Mouse (Mus musculus) left cerebral cortex, postnatal 25 days (tissue): Measurements from ENCODE around the gene Olfr698. TPM values are rescaled to one million over a fixed set of nuclear protein-coding genes. Genes with fewer than 3 reads are reported as not detected.
A peak's percentile ranks its signal among the peaks of the same experiment; 100 is the strongest.
"Not testable (repeated sequence)": the region's sequence is repeated elsewhere in the genome, so short reads cannot be mapped to it uniquely, and the experiment has no call there.

Source experiments
- DNase-seq, 2 experiments: peaks; one replicate each; pipeline ENCODE4 v3.0.0; 2022; ENCODE audit warnings: low spot score in 2 of 2, mixed read lengths in 1 of 2
- intact Hi-C: fragments of 180-260 bp; cut with DNase I; formaldehyde crosslinking; loops from one replicate; pipeline ENCODE4 v1.15.1; 2025
- total RNA-seq, 2 experiments: library from RNA; stranded (reverse); gene quantifications; 2 replicates each; pipeline ENCODE4 v1.2.3; 2021

The Olfr698 gene
- total RNA-seq, result not detected

DNA sequence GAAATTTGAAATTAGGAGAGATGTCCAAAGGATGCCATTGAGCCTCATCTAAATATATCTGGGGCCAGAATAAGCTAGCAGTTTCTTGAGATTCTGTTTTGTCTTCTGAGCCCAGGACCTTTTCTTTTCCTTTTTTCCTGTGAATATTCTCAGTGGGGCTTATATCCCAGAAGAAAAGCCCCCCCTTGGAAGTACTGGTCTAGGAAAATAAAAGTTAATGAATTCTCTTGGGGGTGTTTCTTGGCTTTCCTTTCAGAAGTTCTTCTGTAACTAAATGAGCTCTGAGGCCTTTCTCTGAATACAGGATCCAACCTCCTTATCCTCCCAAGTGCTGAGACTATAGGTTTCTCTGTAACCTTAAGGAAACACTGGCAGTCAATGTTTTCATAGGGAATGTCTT is at the start of gene Olfr698:
Gene Olfr698, minus strand, starts transcription at position 101 of the 400 bp plus-strand sequence.
- DNase-seq, result no peak
- intact Hi-C loops, result no loop called here

DNA sequence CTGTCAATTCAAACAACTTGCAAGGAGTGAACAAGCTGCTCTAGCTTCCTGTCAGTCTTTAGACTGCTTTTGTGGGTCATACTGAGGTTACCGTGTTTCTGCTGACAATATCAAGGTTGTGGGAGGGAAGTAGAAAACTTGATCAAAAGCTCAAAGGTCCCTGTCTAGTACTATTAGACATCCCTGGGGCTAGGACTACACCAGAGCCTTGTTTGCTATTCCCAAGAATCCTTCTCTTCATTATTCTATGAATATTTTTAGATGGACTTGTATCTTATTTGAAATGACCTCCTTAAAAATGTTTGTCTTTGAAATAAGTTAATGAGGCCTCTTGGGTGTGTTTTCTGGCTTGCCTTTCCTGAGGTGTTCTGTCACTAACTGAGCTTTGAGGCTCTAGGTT is 37.9 kb upstream of the Olfr698 start, which contains the start of gene Olfr699:
Gene Olfr699, minus strand, starts transcription at position 101 of the 400 bp plus-strand sequence.
- intact Hi-C loops, result no loop called here

DNA sequence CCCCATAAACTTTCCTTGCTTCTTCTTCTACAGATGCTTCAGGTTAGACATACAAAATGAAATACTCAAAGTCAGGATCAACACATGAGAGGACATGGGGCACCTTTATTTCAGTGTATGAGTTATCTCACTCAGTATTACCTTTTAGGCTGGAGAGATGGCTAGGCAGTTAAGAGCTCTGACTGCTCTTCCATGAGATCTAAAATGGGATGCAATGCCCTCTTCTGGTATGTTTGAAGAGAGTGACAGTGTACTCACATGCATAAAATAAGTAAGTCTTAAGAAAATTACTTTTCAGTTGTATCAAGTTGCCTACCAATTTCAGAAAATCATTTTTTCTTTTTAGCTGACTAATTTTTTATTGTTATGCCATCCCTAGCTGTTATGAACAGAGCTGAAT is 33.1 kb upstream of the Olfr698 start:
- intact Hi-C loops, result no loop called here
- DNase-seq, result peak in 1 of 2 experiments; percentile 4

More for the DNA sequence above, 37.9 kb upstream of the Olfr698 start, which contains the start of gene Olfr699:
- DNase-seq, result no peak

DNA sequence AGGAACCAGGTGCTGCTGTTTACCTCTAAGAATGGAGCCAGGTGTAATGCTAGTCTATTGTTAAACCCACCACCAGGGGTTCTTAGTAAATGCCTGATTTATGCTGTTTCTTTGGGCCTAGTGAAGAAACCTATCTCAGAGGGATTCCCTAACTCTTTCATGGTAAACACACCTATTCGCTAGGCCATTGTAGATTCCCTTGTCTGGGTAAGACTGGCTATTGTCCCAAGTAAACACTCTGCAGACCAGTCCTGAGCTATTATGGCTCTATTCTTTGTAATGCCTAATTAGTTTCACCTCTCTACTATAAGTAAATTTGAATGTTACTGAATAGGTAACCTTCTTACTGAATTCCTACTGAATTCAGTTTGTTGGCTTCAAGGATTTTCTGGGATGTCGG is 5.8 kb upstream of the Olfr698 start:
- intact Hi-C loops, DNase-seq: not testable (repeated sequence)

DNA sequence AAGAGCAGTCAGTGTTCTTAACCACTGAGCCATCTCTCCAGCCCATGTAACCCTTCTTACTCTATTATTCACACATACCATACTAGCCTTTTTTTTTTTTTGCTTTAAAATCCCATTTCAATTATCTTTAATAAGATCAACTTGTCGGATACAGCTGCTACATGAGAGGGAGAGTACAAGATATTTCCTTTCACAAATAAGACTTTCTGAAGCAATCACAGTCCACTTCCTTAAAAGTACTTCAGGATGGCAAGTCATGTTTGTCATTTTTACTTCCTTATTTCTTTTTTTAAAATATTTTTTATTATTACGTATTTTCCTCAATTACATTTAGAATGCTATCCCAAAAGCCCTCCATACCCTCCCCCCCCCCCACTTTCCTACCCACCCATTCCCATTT is 3.6 kb upstream of the Olfr698 start:
- intact Hi-C loops, result no loop called here

DNA sequence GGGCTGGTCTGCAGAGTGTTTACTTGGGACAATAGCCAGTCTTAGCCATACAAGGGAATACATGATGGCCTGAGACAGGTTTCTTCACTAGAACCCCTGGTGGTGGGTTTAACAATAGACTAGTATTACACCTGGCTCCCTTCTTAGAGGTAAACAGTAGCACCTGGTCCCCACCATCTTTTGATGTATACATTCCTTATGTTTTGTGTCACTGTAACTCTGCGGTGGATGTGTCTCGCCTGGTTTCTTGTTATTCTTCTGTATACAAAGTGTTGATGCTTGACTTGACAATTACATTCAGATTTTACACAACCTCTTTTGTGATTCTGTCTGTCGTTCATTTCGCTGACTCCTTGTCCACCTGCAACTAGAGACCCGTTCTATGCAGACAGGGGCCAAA is 9.4 kb downstream of the Olfr698 start:
- intact Hi-C loops, result no loop called here
- no peak for DNase-seq

More for the DNA sequence above, 3.6 kb upstream of the Olfr698 start:
- no peak for DNase-seq

DNA sequence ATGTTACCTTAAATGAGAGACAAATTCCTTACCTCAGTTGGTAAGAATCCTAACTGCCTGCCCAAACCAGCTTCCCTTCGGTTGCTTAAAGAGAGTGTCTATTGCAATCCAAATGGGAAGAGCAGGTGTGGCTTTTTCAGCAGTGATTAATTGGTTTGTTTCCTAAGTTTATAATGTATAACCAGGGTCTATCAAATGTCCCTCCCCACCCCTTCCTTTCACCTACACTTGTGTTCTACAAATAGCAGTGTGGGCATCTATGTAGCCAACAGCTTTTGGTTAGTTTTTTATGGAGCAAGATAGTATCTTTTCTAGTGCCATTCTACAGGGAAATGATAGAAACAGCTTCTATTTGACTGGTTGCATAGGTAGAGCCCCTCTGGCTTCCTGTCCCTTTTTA is 12.9 kb downstream of the Olfr698 start, which contains the start of gene Olfr697:
Gene Olfr697, minus strand, starts transcription at position 101 of the 400 bp plus-strand sequence.
- DNase-seq, result no peak
- intact Hi-C loops, result no loop called here

DNA sequence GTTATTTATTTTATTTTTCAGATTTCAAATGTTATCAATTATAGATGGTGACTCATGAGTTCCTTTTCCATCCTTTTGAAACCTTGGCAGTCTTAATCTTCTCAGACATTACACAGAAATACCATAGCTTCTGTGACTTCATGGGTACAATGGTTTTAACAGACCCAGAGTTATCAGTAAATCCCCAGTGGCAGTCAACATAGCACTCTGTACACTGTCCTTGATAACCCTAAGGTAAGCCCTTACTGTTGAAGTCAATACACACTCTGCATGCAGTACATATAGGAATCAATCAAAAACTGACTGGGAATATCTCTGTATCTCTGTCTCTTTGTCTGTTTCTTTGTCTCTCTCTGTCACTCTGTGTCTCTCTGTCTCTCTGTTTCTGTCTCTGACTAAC is 18.2 kb downstream of the Olfr698 start:
- no peak for DNase-seq
- intact Hi-C loops, result no loop called here

DNA sequence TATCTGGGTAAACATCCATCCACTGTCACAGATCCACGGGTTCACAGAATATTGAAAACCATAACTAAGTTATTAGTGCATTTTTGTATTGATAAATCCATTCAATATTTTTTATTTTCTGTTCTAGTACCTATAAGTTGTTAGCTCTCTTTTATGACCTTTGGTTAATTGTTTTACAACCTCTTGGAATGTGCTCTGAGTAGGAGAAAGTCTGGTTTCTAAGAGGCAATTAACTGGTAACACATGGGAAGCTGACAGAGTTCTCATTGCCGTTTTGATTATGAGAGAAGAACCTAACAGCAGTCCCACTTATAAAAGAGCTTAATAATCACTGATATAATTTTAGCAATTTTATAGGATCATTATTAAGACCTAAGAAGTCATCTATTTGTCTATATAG is 21.5 kb downstream of the Olfr698 start:
- intact Hi-C loops, result no loop called here
- no peak for DNase-seq

DNA sequence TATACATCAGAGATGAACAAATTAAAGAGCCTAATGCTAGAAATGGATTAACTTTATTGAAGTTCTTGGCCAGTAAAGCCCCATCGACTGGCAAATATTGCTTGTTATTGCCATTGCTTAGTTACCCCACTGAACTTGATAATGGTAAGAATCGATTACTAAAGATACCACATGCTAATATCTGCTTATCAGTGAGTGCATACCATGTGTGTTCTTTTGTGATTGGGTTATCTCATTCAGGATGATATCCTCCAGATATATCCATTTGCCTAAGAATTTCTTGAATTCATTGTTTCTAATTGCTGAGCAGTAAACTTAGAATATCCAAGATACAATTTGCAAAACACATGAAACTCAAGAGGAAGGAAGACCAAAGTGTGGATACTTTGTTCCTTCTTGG is 29.5 kb downstream of the Olfr698 start:
- intact Hi-C loops, DNase-seq: not testable (repeated sequence)

DNA sequence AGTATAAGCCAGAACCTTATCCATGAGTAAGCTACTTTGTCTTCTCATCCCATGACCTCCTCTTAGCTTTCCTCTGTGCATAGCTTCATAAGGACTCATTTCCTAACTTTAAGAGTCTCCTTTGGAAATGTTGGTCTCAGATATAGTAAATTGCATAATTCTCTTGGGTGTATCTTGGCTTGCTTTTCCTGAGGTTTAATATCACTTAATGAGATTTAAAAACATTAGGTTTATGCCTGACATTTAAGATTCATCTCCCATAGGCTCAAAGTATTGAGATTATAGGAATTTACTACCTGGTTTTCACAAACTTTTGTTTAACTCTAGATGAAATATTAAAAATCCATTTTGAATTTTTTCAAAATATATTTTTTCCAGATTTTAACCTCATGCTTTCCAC is 38.9 kb downstream of the Olfr698 start, which contains the start of gene Olfr695:
Gene Olfr695, minus strand, starts transcription at position 101 of the 400 bp plus-strand sequence.
- intact Hi-C loops, result no loop called here
- no peak for DNase-seq

DNA sequence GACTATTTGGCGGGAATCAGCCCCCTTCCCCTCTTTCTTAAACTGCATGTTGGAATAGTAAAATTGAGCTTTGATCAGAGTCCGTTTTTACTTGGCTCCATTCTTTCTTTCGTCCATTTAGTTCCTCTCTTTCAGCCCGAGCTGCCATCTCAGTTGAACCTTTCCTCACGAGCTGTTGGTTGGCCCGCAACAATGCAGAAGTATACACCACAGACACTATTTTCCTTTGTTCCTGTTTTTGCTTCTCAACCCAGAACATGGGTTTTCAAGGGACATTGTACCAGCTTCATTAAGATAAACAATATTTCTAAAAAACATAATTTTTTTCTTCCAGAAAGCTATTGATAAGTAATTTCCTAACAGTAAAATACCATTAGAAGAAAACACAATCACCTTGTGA is 43.7 kb downstream of the Olfr698 start:
- intact Hi-C loops, result no loop called here
- DNase-seq, result no peak

DNA sequence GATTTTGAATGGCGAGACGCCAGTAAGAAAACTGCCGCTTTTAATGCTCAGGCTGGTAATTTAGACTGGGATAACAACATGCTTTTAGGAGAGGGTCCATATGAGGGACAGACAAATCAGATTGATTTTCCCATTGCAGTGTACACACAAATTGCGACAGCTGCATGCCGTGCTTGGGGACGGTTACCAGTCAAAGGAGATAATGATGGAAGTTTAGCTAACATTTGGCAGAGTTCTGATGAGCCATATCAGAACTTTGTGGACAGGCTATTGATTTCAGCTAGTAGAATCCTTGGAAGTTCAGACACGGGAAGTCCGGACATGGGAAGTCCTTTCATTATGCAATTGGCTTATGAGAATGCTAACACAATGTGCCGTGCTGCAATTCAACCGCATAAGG is 47.5 kb downstream of the Olfr698 start:
- DNase-seq, intact Hi-C loops: not testable (repeated sequence)

Other genes with a start within 250 kb of the Olfr698 start
- gene Olfr693, start 74.8 kb downstream of the Olfr698 start, total RNA-seq, result not detected
- gene Olfr694, start 63.6 kb downstream of the Olfr698 start, total RNA-seq, result not detected
- gene Olfr695, start 39.0 kb downstream of the Olfr698 start, total RNA-seq, result not detected
- gene Olfr697, start 13.0 kb downstream of the Olfr698 start, total RNA-seq, result not detected
- not detected for gene Olfr699, start 37.8 kb upstream of the Olfr698 start, total RNA-seq
- not detected for gene Olfr700, start 53.4 kb upstream of the Olfr698 start, total RNA-seq
- not detected for gene Olfr701, start 58.7 kb upstream of the Olfr698 start, total RNA-seq
- gene Olfr702, start 78.5 kb upstream of the Olfr698 start, total RNA-seq, result not detected
- gene Olfr703, start 88.0 kb upstream of the Olfr698 start, total RNA-seq, result not detected
- gene Olfr704, start 107.8 kb upstream of the Olfr698 start, total RNA-seq, result not detected
- gene Olfr705, start 121.5 kb upstream of the Olfr698 start, total RNA-seq, result not detected
- gene Olfr706, start 132.8 kb upstream of the Olfr698 start, total RNA-seq, result not detected
- gene Olfr707, start 145.8 kb upstream of the Olfr698 start, total RNA-seq, result not detected
- not detected for gene Olfr1532-ps1, start 152.6 kb upstream of the Olfr698 start, total RNA-seq
- not detected for gene Olfr709-ps1, start 176.8 kb upstream of the Olfr698 start, total RNA-seq
- not detected for gene Olfr710, start 192.9 kb upstream of the Olfr698 start, total RNA-seq
- gene Olfr6, start 208.5 kb upstream of the Olfr698 start, total RNA-seq, result not detected
- gene Olfr711, start 220.1 kb upstream of the Olfr698 start, total RNA-seq, result not detected